9 mouse cellular contexts compared by ENCODE assay signal in the genomic region with DNA sequence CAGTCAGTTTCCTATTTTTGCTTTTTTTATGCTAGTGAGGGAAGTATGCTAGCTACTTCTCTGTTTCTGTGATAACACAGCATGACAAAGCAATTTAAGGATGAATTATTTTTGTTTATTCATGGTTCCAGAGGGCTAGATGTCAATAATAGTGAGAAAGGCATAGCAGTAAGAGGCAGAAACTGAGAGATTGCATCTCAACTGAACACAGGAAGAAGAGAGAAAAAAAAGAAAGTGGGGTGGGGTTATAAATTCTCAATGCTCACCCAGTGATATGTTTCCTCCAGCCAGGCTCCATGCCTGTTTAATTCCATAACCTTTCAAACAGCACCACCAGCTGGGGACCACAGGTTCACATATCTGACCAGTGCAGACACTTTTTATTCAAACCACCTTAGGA. TPM values are rescaled to one million over a fixed set of nuclear protein-coding genes. Genes with fewer than 3 reads are reported as not detected.
A peak's percentile ranks its signal among the peaks of the same experiment; 100 is the strongest.
DNase-seq lines count a peak whose midpoint lies in the region; ATAC-seq lines count a peak whose summit lies in the region.
"Had no signal": no experiment of that assay in that cellular context is flagged by ENCODE, and none has a peak within 500 bp of the region (broad histone marks: within the 10 kb centered on the region; RNA-seq: fewer than 3 reads in every experiment).

No protein-coding gene starts in this region.

- no peak overlapping the region for H3K4me2 ChIP-seq in forebrain, embryonic 11.5 days (ENCODE audit: low read depth, low read length, severe bottlenecking)
- H3K4me2 ChIP-seq in forebrain, embryonic 13.5 days, result no peak overlapping the region
- H3K4me2 ChIP-seq in forebrain, embryonic 16.5 days (ENCODE audit: low read length), result no peak overlapping the region
- H3K4me2 ChIP-seq in liver, embryonic 12.5 days, result 0 out of 2 replicates have a peak overlapping the region, but pooled peaks have one; percentile 13

- H3K9me3 ChIP-seq in forebrain, embryonic 11.5 days (ENCODE audit: control insufficient read depth, low read length), result no peaks in the 10 kb centered on the region
- H3K9me3 ChIP-seq in forebrain, embryonic 13.5 days (replicated peaks), result no peaks in the 10 kb centered on the region
- H3K9me3 ChIP-seq in forebrain, embryonic 16.5 days (ENCODE audit: control insufficient read depth, low read length), result no peaks in the 10 kb centered on the region
- no peaks in the 10 kb centered on the region for H3K9me3 ChIP-seq in liver, embryonic 12.5 days (replicated peaks)

- H3K4me1 ChIP-seq in forebrain, embryonic 11.5 days (replicated peaks; ENCODE audit: control insufficient read depth, insufficient read depth, low read length), result no peaks in the 10 kb centered on the region
- no peaks in the 10 kb centered on the region for H3K4me1 ChIP-seq in forebrain, embryonic 13.5 days
- no peaks in the 10 kb centered on the region for H3K4me1 ChIP-seq in forebrain, embryonic 16.5 days (replicated peaks; ENCODE audit: control insufficient read depth, insufficient read depth, low read length)
- peaks cover 51% of the 10 kb centered on the region for H3K4me1 ChIP-seq in liver, embryonic 12.5 days

- H3K27ac ChIP-seq in forebrain, embryonic 11.5 days (ENCODE audit: low read depth, low read length), result no peak overlapping the region
- no peak overlapping the region for H3K27ac ChIP-seq in forebrain, embryonic 13.5 days
- no peak overlapping the region for H3K27ac ChIP-seq in forebrain, embryonic 16.5 days (ENCODE audit: low read length)
- H3K27ac ChIP-seq in liver, embryonic 12.5 days, result peak overlapping the region; percentile 70

- no peak for DNase-seq in forebrain, embryonic 11.5 days (ENCODE audit: low spot score)
- peak; percentile 14 for DNase-seq in right cerebral cortex, adult 18-20 months
- no peak for DNase-seq in right cerebral cortex, postnatal 36 days (ENCODE audit: low spot score in 2 of 2)
- DNase-seq in right cerebral cortex, postnatal 25 days, result peak; percentile 3
- DNase-seq in gastrocnemius, postnatal 14 days, result no peak

- H3K9ac ChIP-seq in forebrain, embryonic 11.5 days (ENCODE audit: low read length), result no peak overlapping the region
- H3K9ac ChIP-seq in forebrain, embryonic 13.5 days, result no peak overlapping the region
- no peak overlapping the region for H3K9ac ChIP-seq in forebrain, embryonic 16.5 days (replicated peaks; ENCODE audit: low read depth, low read length)
- no peak overlapping the region for H3K9ac ChIP-seq in liver, embryonic 12.5 days

- no peak overlapping the region for H3K4me3 ChIP-seq in forebrain, embryonic 11.5 days (ENCODE audit: low read depth, low read length)
- H3K4me3 ChIP-seq in forebrain, embryonic 13.5 days, result no peak overlapping the region
- no peak overlapping the region for H3K4me3 ChIP-seq in forebrain, embryonic 16.5 days (replicated peaks; ENCODE audit: low read length)
- no peak overlapping the region for H3K4me3 ChIP-seq in liver, embryonic 12.5 days

- intact Hi-C loops in gastrocnemius, postnatal 14 days (cut with DNase I; ENCODE audit: low total_unique reads), result no loop called here

- H3K36me3 ChIP-seq in forebrain, embryonic 11.5 days (ENCODE audit: control insufficient read depth, insufficient read depth, low read length), result no peaks in the 10 kb centered on the region
- H3K36me3 ChIP-seq in forebrain, embryonic 13.5 days (ENCODE audit: poor library complexity, severe bottlenecking), result no peaks in the 10 kb centered on the region
- no peaks in the 10 kb centered on the region for H3K36me3 ChIP-seq in forebrain, embryonic 16.5 days (ENCODE audit: control insufficient read depth, insufficient read depth)
- no peaks in the 10 kb centered on the region for H3K36me3 ChIP-seq in liver, embryonic 12.5 days

- H3K27me3 ChIP-seq in forebrain, embryonic 11.5 days (ENCODE audit: control insufficient read depth, insufficient read depth, low read length), result no peaks in the 10 kb centered on the region
- no peaks in the 10 kb centered on the region for H3K27me3 ChIP-seq in forebrain, embryonic 13.5 days
- H3K27me3 ChIP-seq in forebrain, embryonic 16.5 days (replicated peaks; ENCODE audit: control insufficient read depth, insufficient read depth, low read length), result no peaks in the 10 kb centered on the region
- H3K27me3 ChIP-seq in liver, embryonic 12.5 days (replicated peaks), result no peaks in the 10 kb centered on the region
- H3K27me3 ChIP-seq: CH12.LX had no signal

- ATAC-seq in forebrain, embryonic 11.5 days (replicated peaks; ENCODE audit: low FRiP score), result 0 out of 2 replicates have a peak, but pooled peaks have one; percentile 58
- ATAC-seq in forebrain, embryonic 13.5 days, result no peak
- ATAC-seq in forebrain, embryonic 16.5 days, result peak; percentile 55
- peak; percentile 61 for ATAC-seq in liver, embryonic 12.5 days

RNA-seq across cellular contexts. Expression of gene Mmrn1, which starts 6.6 kb away (rescaled TPM):
- polyA plus RNA-seq in forebrain, embryonic 11.5 days (2014; fragmentation: Nextera tagmentation; extraction: Ambion mirVana), result 5.6 and 6.5 TPM in 2 replicates
- polyA plus RNA-seq in forebrain, embryonic 13.5 days (2015; fragmentation: Nextera tagmentation; extraction: Ambion mirVana), result 2.6 and 2.7 TPM in 2 replicates
- 1.9 and 2.8 TPM in 2 replicates for polyA plus RNA-seq in forebrain, embryonic 16.5 days (2015; fragmentation: Nextera tagmentation; extraction: Ambion mirVana)
- polyA plus RNA-seq in liver, embryonic 12.5 days (2016; fragmentation: Nextera tagmentation; extraction: Ambion mirVana), result 12.3 and 13.4 TPM in 2 replicates
- 1 to 10 TPM in 1 of 2 experiments, under 1 TPM in 1; 0.86 to 1.4 TPM for total RNA-seq in gastrocnemius, postnatal 14 days (2021)
- total RNA-seq: CH12.LX had no signal

Comparison
In these comparisons a context has a peak if more than half of its experiments do, and no peak if none do; other contexts are left out.
1. DNase-seq: peak in right cerebral cortex, adult 18-20 months (single experiment) and right cerebral cortex, postnatal 25 days (single experiment); none in forebrain, embryonic 11.5 days (single experiment), right cerebral cortex, postnatal 36 days (0 of 2) and gastrocnemius, postnatal 14 days (single experiment).